Mouse (Mus musculus) kidney, embryonic 16.5 days (tissue): ENCODE results near the gene Fkbp5. TPM values are rescaled to one million over a fixed set of nuclear protein-coding genes. Genes with fewer than 3 reads are reported as not detected.
A peak's percentile ranks its signal among the peaks of the same experiment; 100 is the strongest.

ENCODE experiments used
- ATAC-seq: fragments of 200-750 bp; cut with Nextera tagmentation; 2 replicates; pipeline ENCODE4 v1.8.0; 2017; ENCODE audit warnings: moderate TSS enrichment; ENCODE audit not compliant: low FRiP score, low TSS enrichment
- H3K27ac ChIP-seq: fragments of 300-500 bp; sonication (generic); 2 replicates; pipeline ENCODE4 v1.5.1; 2014; ENCODE audit warnings: low read length
- H3K27me3 ChIP-seq: fragments of 300-500 bp; sonication (generic); 2 replicates; pipeline ENCODE4 v1.6.1; 2014; ENCODE audit warnings: low read length, control low read depth, mixed read lengths; ENCODE audit not compliant: insufficient read depth
- H3K36me3 ChIP-seq: fragments of 300-500 bp; sonication (generic); 2 replicates; pipeline ENCODE4 v1.6.1; 2014; ENCODE audit warnings: low read length, control low read depth, mixed read lengths; ENCODE audit not compliant: insufficient read depth
- H3K4me1 ChIP-seq: fragments of 300-500 bp; sonication (generic); 2 replicates; pipeline ENCODE4 v1.6.1; 2014; ENCODE audit warnings: low read length, control low read depth, mixed read lengths; ENCODE audit not compliant: insufficient read depth
- H3K4me2 ChIP-seq: fragments of 300-500 bp; sonication (generic); replicated peaks from 2 replicates; pipeline ENCODE4 v1.6.1; 2014; ENCODE audit warnings: low read depth, low read length
- H3K4me3 ChIP-seq: fragments of 300-500 bp; sonication (generic); 2 replicates; pipeline ENCODE4 v1.5.1; 2014; ENCODE audit warnings: mild to moderate bottlenecking, low read length
- H3K9ac ChIP-seq: fragments of 300-500 bp; sonication (generic); replicated peaks from 2 replicates; pipeline ENCODE4 v1.6.1; 2014; ENCODE audit warnings: low read length
- H3K9me3 ChIP-seq: fragments of 300-500 bp; sonication (generic); 2 replicates; pipeline ENCODE4 v1.6.1; 2016; ENCODE audit warnings: low read length, control low read depth
- WGBS: fragments of 180-500 bp; shearing (Covaris S2); extraction: QIAGEN DNeasy Blood & Tissue Kit; methylation state at CpG from one replicate; pipeline ENCODE4 v1.1.7; 2014; 5-methylcytosine and 5-hydroxymethylcytosine counted together
- microRNA-seq: library from miRNA; unstranded; fragments of <30 nt; microRNA quantifications from one replicate; pipeline ENCODE4, GENCODE M21; 2016
- polyA plus RNA-seq: library from polyadenylated mRNA; unstranded; fragments of >200 nt; fragmentation: Nextera tagmentation; extraction: Ambion mirVana; gene quantifications from 2 replicates; pipeline ENCODE4 v1.2.1, GENCODE M21; 2015

Fkbp5 gene
- polyA plus RNA-seq, 1 experiment from 2014 or later = 35.5 TPM

DNA sequence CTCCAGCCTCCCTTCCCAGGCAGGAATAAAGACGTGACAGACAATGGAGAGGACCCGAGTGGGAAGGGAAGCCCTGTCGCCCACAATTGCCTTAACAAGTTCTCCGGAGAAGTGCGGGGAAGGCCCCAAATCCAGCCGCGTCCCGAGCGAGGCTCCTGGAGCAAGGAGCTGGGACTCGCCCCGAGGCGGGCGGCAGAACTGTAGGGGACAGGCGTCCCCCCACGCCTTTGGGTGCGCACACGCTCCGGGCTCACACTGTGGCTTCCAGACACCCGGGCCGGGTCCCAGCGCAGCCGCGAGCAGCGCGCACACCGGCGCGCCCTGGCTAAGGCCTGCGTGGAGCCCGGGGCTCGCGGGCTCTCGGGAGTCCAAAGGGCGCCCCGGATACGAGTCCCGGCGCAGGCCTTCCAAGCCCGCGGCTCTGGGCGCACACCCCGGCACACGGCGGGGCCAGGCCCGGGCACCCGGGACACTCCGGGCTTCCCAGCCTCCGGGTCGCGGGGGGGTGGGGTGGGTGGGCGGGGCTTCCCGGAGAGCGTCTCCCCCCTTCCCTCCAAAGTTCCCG is 167.3 kb downstream of the Fkbp5 start:
- peak overlapping the region; percentile 99 for H3K27ac ChIP-seq
- H3K9ac ChIP-seq = peak overlapping the region; percentile 94
- ATAC-seq = peak; percentile 49
- H3K36me3 ChIP-seq = no peaks in the 10 kb centered on the region
- WGBS = 1% methylated on average over 52 of the region's 54 CpGs
- H3K4me3 ChIP-seq = peak overlapping the region; percentile 88
- H3K4me1 ChIP-seq = peaks cover 57% of the 10 kb centered on the region
- H3K4me2 ChIP-seq = peak overlapping the region; percentile 96
- no peaks in the 10 kb centered on the region for H3K9me3 ChIP-seq
- no peaks in the 10 kb centered on the region; the same call in 1 of the 2 replicates for H3K27me3 ChIP-seq

DNA sequence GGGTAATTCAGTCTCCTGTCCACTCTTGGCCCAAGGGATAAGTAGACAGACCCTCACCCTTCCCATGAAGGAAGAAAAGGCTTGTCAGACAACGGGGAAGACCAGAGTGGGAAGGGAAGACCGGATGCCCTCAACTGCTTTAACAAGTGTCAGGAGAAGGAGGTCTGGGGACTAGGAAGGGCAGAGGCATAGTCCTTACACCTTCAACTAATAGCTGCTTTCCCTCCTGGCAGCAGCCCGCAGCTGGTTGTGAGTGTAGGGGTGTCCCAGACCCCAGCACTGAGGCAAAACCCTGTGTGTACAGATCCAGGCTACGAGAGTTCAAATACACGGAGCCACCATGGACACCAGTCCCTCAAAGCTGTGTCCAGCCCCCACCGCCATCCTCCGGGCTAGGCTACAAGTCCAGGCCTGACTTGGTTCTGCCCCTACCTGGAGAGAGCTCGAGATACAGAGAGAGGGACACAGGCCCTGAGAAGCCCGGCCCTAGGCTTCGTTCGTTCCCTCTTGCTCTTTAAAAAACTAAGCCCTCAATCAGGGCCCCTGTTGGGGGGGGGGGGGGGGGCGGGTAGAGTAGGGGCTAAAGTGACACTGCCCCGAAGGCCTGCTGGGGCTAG is 168.0 kb downstream of the Fkbp5 start:
- Histone ChIP-seq H3K9ac (peak overlapping the region; percentile 94), H3K27ac (peak overlapping the region; percentile 99), H3K4me2 (peak overlapping the region; percentile 96), H3K36me3 (no peaks in the 10 kb centered on the region), H3K4me1 (peaks cover 63% of the 10 kb centered on the region), H3K27me3 (no peaks in the 10 kb centered on the region; the same call in 1 of the 2 replicates), H3K4me3 (peak overlapping the region; percentile 88), H3K9me3 (no peaks in the 10 kb centered on the region)
- no peak for ATAC-seq
- 8% methylated on average over 13 of the region's 13 CpGs for WGBS

Small RNA genes lying within 50 kb of the gene (microRNA-seq; reads per million reads assigned to microRNA genes)
- gene Gm25195 (not detected), gene Mir6969 (not detected)

Other genes starting within 250 kb of the Fkbp5 start
- 32.3 and 34.0 TPM in 2 replicates for gene Fance, start 204.0 kb downstream of the Fkbp5 start, polyA plus RNA-seq
- gene Rpl10a, start 189.1 kb downstream of the Fkbp5 start, polyA plus RNA-seq = 543 and 653 TPM in 2 replicates
- 10.7 and 11.5 TPM in 2 replicates for gene Tead3, start 166.7 kb downstream of the Fkbp5 start, polyA plus RNA-seq
- gene Tulp1, start 152.3 kb downstream of the Fkbp5 start, polyA plus RNA-seq = 6.4 and 8.7 TPM in 2 replicates
- not detected in 2 replicates for gene Armc12, start 13.3 kb upstream of the Fkbp5 start, polyA plus RNA-seq
- gene Clpsl2, start 31.9 kb upstream of the Fkbp5 start, polyA plus RNA-seq = not detected in 2 replicates
- not detected in 2 replicates for gene Clps, start 43.2 kb upstream of the Fkbp5 start, polyA plus RNA-seq
- gene Lhfpl5, start 58.1 kb upstream of the Fkbp5 start, polyA plus RNA-seq = 0.61 and 0.89 TPM in 2 replicates
- gene Srpk1, start 105.2 kb upstream of the Fkbp5 start, polyA plus RNA-seq = 73.7 and 88.3 TPM in 2 replicates
- gene Slc26a8, start 172.7 kb upstream of the Fkbp5 start, polyA plus RNA-seq = 0.46 and 0.53 TPM in 2 replicates
- gene Mapk14, start 173.8 kb upstream of the Fkbp5 start, polyA plus RNA-seq = 42.6 and 44.3 TPM in 2 replicates
- gene AC170998.1, start 208.6 kb upstream of the Fkbp5 start, polyA plus RNA-seq = 1.8 and 4.2 TPM in 2 replicates